Mouse (Mus musculus) liver, embryonic 11.5 days (tissue): Measurements from ENCODE around the gene Grm6. TPM values are rescaled to one million over a fixed set of nuclear protein-coding genes. Genes with fewer than 3 reads are reported as not detected.

Experiments
- ATAC-seq: fragments of 200-750 bp; cut with Nextera tagmentation; replicated peaks from 2 replicates; pipeline ENCODE4 v1.8.0; 2017; ENCODE audit warnings: moderate number of reproducible peaks, mild to moderate bottlenecking, moderate TSS enrichment, moderate library complexity; ENCODE audit not compliant: low FRiP score
- DNase-seq: peaks from one replicate; pipeline ENCODE4 v3.0.0-alpha.2; 2017; ENCODE audit warnings: low spot score
- H3K27ac ChIP-seq: fragments of 300-500 bp; sonication (generic); 2 replicates; pipeline ENCODE4 v1.5.1; 2014; ENCODE audit warnings: mild to moderate bottlenecking, low read depth, low read length, control low read depth
- H3K27me3 ChIP-seq: fragments of 300-500 bp; sonication (generic); replicated peaks from 2 replicates; pipeline ENCODE4 v1.6.1; 2014; ENCODE audit warnings: low read length, mixed read lengths; ENCODE audit not compliant: control insufficient read depth, insufficient read depth
- H3K36me3 ChIP-seq: fragments of 300-500 bp; sonication (generic); 2 replicates; pipeline ENCODE4 v1.6.1; 2014; ENCODE audit warnings: mild to moderate bottlenecking, low read length, moderate library complexity, mixed read lengths; ENCODE audit not compliant: control insufficient read depth, insufficient read depth
- H3K4me1 ChIP-seq: fragments of 300-500 bp; sonication (generic); replicated peaks from 2 replicates; pipeline ENCODE4 v1.6.1; 2014; ENCODE audit warnings: low read length, mixed read lengths; ENCODE audit not compliant: control insufficient read depth, insufficient read depth
- H3K4me2 ChIP-seq: fragments of 300-500 bp; sonication (generic); 2 replicates; pipeline ENCODE4 v1.6.1; 2014; ENCODE audit warnings: mild to moderate bottlenecking, control low read depth, moderate library complexity
- H3K4me3 ChIP-seq: fragments of 300-500 bp; sonication (generic); 2 replicates; pipeline ENCODE4 v1.5.1; 2014; ENCODE audit warnings: low read depth, low read length, control low read depth
- H3K9ac ChIP-seq: fragments of 300-500 bp; sonication (generic); 2 replicates; pipeline ENCODE4 v1.6.1; 2014; ENCODE audit warnings: low read depth, low read length, control low read depth
- H3K9me3 ChIP-seq: fragments of 300-500 bp; sonication (generic); 2 replicates; pipeline ENCODE4 v1.6.1; 2016; ENCODE audit warnings: low read length, inconsistent platforms, mixed read lengths; ENCODE audit not compliant: control insufficient read depth
- WGBS: fragments of 180-500 bp; shearing (Covaris S2); extraction: QIAGEN DNeasy Blood & Tissue Kit; methylation state at CpG from one replicate; pipeline ENCODE4 v1.1.7; 2014; 5-methylcytosine and 5-hydroxymethylcytosine counted together
- polyA plus RNA-seq: library from polyadenylated mRNA; unstranded; fragments of >200 nt; fragmentation: Nextera tagmentation; extraction: Ambion mirVana; gene quantifications from 2 replicates; pipeline ENCODE4 v1.2.1, GENCODE M21; 2014

Grm6 gene
- polyA plus RNA-seq = 0.12 TPM in 1 of 2 replicates, not detected in the other

DNA sequence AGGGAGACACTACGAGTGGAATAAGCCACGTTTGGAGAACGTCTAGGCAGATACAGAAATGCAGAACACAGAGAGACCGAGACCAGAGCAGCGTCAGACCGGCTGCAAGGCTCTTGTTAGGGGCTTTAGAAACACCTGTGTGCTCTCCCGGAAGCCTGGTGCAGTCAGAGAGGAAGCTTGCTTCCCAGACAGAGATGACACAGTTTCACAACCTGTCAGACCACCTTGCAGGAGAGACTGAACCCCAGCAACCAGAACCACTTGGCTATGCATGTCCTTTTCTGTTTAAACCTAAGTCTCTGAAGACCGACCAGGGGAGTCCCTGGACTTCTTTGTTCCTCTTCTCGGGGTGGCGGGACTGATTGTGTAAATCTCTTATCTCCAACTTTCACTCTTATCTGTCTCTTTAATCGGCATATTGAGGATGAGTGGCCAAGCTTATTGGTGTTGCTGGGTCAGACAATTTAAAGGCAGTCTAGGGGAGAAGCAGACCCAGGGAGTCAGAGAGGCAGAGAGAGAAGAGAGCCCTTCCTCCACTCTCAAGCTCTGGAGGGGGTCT lies at the start of gene Grm6:
TSS of gene Grm6 (plus strand) at position 509 of the 559 bp plus-strand sequence.
- WGBS = 4% methylated on average over 11 of the region's 11 CpGs
- H3K9ac ChIP-seq = no peak within 1 kb of the TSS
- H3K4me3 ChIP-seq = peak within 1 kb of the TSS; percentile 42
- no peaks in the 10 kb centered on the region for H3K36me3 ChIP-seq
- peaks cover 56% of the 10 kb centered on the region for H3K27me3 ChIP-seq
- no peak within 1 kb of the TSS for H3K27ac ChIP-seq
- peak within 1 kb of the TSS; percentile 72 for H3K4me2 ChIP-seq
- no peak for ATAC-seq
- H3K9me3 ChIP-seq = no peaks in the 10 kb centered on the region
- no peaks in the 10 kb centered on the region; the same call in 1 of the 2 replicates for H3K4me1 ChIP-seq
- DNase-seq = no peak

DNA sequence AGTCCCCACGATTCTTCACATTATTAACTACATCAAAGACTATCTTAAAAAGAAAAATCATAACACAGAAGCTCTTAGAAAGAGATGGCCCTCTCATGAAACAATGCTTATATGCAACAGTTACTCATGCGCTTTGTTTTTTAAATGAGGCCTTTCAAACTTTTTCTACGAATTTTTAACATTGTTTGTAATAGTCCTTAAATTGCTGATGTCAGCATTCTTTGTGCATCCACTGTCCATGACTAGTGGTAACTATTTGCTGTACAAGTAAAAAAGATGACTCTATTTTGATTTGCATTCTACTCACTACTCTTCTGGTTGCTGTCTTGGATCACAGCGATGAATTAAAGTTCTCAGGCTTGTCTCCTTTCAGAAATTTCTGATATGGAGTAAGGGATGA lies 36.3 kb upstream of the Grm6 start:
- DNase-seq (no peak), ATAC-seq (no peak)
- Histone ChIP-seq H3K9me3 (peaks cover 13% of the 10 kb centered on the region), H3K4me3 (no peak overlapping the region), H3K27me3 (no peaks in the 10 kb centered on the region), H3K9ac (no peak overlapping the region), H3K36me3 (peaks cover 45% of the 10 kb centered on the region), H3K4me2 (no peak overlapping the region), H3K4me1 (no peaks in the 10 kb centered on the region), H3K27ac (no peak overlapping the region)
- 89% methylated on average over 4 of the region's 4 CpGs for WGBS

DNA sequence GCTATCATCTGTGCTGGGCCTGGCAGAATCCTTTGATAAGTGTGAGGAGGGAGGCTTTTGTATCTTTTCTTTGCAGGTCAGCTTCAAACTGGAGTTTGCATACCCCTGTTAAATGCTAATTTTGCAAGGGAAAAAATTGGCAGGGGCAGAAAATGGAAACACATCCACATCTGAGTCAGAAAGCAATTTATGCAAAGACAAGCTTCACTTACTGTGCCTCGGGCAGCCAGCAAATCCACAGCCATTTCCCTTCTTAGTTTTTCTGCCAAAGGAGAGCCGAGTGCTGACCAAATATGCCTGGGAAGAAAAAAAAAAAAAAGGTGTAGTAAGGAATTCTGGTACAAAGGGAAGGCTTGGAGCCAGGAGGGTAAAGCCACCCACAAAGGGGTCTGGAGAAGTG lies 24.3 kb upstream of the Grm6 start:
- Histone ChIP-seq H3K9ac (no peak overlapping the region), H3K4me3 (peak overlapping the region; percentile 83; the same call in 1 of the 2 replicates), H3K9me3 (no peaks in the 10 kb centered on the region), H3K4me2 (peak overlapping the region; percentile 86), H3K27ac (no peak overlapping the region), H3K4me1 (peaks cover 6% of the 10 kb centered on the region; the same call in 1 of the 2 replicates), H3K27me3 (no peaks in the 10 kb centered on the region), H3K36me3 (no peaks in the 10 kb centered on the region)
- WGBS = 67% methylated on average over 2 of the region's 2 CpGs
- DNase-seq (no peak), ATAC-seq (no peak)

DNA sequence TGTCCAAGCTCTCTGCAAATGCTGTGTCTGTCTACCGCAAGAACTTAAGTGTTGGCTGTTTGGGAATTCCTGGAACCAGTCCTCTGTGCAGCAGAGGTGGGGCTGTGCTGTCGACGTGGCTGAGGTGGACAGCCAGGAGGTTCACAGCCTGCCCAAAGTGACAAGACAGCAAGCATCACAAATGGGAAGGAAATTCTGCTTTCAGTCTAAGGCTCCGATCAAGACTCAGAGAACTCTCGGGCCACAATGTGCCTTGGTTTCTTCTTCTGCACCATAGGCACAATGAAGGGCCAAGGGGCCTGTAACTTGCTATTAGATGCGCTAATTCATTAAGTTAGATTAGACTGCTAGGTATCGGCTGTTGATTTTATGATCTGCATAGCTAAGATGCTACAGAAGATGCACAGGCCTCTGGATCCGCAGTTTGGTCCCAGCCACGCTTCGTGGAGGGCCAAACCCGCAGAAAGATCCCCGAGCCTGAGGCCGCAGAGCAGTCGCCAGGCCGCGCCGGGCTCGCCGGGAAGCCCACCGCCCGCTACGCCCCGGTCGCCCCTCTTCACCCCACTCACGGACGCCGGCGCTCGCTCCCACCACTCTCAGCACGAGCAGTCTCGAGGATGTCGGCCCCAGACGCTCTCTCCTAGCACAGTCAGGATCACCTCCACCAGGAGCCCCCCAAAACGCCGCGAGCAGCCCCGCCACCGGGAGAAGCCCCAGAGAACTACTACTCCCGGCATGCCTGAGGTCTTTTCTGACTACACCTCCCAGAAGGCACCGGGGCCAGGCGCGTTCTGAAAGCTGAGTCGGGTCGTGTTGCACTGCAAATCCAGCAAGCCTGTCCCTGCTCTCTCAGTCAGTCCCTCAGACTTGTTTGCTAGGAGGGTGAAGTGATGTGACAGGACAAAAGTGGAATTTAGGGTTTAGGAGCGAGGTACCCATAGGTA lies 23.2 kb upstream of the Grm6 start, which contains the start of gene Zfp354c:
TSS of gene Zfp354c (minus strand) at position 715 of the 944 bp plus-strand sequence.
- Histone ChIP-seq H3K36me3 (no peaks in the 10 kb centered on the region), H3K27ac (no peak within 1 kb of the TSS), H3K27me3 (no peaks in the 10 kb centered on the region), H3K9me3 (no peaks in the 10 kb centered on the region), H3K4me1 (peaks cover 6% of the 10 kb centered on the region; the same call in 1 of the 2 replicates), H3K4me3 (peak within 1 kb of the TSS; percentile 83), H3K9ac (peak within 1 kb of the TSS; percentile 78), H3K4me2 (peak within 1 kb of the TSS; percentile 86)
- DNase-seq = peak; percentile 86
- 1% methylated on average over 45 of the region's 45 CpGs for WGBS
- ATAC-seq = peak; percentile 96

DNA sequence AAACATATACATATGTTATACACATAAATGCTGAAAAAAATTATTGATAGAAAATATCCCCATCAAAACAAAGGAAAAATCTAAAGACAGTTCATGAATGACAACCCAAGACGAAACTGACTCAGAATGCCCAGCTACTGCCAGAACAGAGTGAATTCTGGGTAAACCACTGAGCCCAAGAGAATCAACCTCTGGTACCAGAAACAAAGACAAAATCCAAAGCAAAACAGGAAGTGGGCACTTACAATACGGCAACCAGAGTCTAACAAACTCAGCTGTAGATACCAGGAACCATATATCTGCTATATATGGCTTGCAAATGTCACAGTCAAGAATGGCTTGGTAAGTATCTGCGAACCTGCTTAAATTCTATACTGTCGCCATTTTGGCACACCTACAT lies 14.8 kb upstream of the Grm6 start:
- H3K4me1 ChIP-seq = no peaks in the 10 kb centered on the region
- 74% methylated on average over 4 of the region's 4 CpGs for WGBS

DNA sequence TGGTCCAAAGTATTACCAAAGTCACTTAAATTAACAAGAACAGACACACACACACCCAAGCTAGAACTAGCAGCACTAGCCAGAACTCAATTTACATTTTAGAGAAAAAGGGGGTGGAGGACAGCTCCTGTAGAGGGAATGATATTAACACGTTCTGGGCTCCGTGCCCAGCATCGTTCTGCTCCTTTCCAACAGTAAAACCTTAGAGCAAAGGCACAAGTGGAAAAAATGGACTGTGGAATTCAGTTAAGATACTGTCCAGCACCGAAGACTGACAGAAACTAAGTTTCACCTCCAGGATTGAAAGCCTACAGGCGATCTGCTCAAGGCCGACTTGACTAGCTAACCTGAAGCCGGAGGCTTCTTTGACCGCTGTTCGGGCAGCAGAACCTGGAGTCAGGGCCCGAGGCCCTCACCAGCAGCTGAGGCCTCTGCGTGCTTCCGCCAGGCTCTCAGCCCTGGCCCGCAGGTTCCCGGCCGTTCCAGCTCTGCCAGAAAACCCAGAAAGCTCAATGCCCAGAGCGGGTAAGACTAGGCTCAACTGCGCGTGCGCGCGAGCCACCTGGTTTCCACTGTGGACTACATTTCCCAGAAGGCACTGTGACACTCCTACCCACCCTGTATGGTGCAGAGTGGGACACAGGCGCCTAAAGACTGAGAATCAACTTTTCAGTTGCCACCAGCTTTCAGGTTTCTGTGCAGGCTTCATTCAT lies 9.3 kb upstream of the Grm6 start, which contains the start of gene Zfp879:
TSS of gene Zfp879 (minus strand) at position 530 of the 713 bp plus-strand sequence.
- Histone ChIP-seq H3K9ac (peak within 1 kb of the TSS; percentile 73), H3K4me3 (peak within 1 kb of the TSS; percentile 50), H3K36me3 (no peaks in the 10 kb centered on the region), H3K27ac (peak within 1 kb of the TSS; percentile 13; the same call in 1 of the 2 replicates), H3K4me1 (peaks cover 6% of the 10 kb centered on the region; the same call in 1 of the 2 replicates), H3K9me3 (no peaks in the 10 kb centered on the region), H3K4me2 (peak within 1 kb of the TSS; percentile 80), H3K27me3 (no peaks in the 10 kb centered on the region)
- DNase-seq (peak; percentile 84), ATAC-seq (peak; percentile 91)
- WGBS = 21% methylated on average over 22 of the region's 22 CpGs

More for the DNA sequence above, 14.8 kb upstream of the Grm6 start:
- DNase-seq (no peak), ATAC-seq (no peak)
- no peak overlapping the region for H3K4me3 ChIP-seq
- no peak overlapping the region for H3K27ac ChIP-seq
- H3K4me2 ChIP-seq = no peak overlapping the region
- no peaks in the 10 kb centered on the region; the same call in 1 of the 2 replicates for H3K9me3 ChIP-seq
- 0 out of 2 replicates have a peak, but pooled peaks cover 2% of the 10 kb centered on the region for H3K36me3 ChIP-seq
- H3K27me3 ChIP-seq = no peaks in the 10 kb centered on the region
- H3K9ac ChIP-seq = no peak overlapping the region

DNA sequence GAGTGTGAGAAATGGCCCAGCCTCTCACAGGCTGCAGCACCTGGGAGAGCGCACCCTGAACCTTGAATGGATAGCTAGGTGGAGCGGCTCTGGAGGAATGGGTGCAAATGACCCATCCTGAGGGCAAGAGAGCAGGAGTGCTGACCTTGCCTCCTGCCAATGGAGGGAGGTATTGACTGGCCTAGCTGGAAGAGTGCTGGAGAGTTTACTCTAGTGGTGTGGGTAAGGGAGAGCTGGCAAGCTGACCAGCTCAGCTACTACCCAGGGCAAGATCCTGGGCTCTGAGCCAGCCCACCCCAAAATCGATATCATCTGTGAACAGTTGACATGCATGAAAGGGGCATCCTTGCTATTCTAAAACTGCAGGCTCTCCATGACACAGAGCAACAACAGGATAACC lies 4.5 kb upstream of the Grm6 start:
- 85% methylated on average over 3 of the region's 3 CpGs for WGBS
- Histone ChIP-seq H3K27ac (no peak overlapping the region), H3K27me3 (peaks cover 36% of the 10 kb centered on the region), H3K4me2 (no peak overlapping the region), H3K9me3 (no peaks in the 10 kb centered on the region), H3K9ac (no peak overlapping the region), H3K4me3 (no peak overlapping the region), H3K4me1 (peaks cover 4% of the 10 kb centered on the region; the same call in 1 of the 2 replicates), H3K36me3 (no peaks in the 10 kb centered on the region)
- DNase-seq (no peak), ATAC-seq (no peak)

DNA sequence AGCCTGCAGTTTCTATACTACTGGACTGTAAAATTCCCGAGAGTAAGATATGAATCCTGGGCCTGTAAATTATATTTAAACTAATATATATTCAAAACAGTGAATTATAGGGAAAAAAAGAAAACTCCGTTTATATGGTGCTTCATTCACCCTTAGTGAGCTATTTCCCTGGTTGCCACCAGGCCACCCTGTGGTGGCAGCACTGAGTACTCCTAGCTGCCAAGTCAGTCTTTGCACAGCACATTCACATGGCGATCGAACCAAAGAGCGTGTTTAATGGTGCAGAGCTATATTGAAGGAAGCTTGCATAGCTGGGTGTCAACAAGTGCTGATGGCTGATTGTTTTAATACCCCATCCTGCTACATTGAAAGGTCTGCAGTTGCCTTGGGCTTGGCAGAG lies 3.4 kb upstream of the Grm6 start:
- H3K4me2 ChIP-seq = no peak overlapping the region
- H3K36me3 ChIP-seq = no peaks in the 10 kb centered on the region
- 68% methylated on average over 5 of the region's 5 CpGs for WGBS
- ATAC-seq (no peak), DNase-seq (no peak)
- H3K4me1 ChIP-seq = no peaks in the 10 kb centered on the region; the same call in 1 of the 2 replicates
- no peaks in the 10 kb centered on the region for H3K9me3 ChIP-seq
- H3K4me3 ChIP-seq = no peak overlapping the region
- H3K9ac ChIP-seq = no peak overlapping the region
- H3K27ac ChIP-seq = no peak overlapping the region
- H3K27me3 ChIP-seq = peaks cover 47% of the 10 kb centered on the region
